Mouse (Mus musculus): Measurements from ENCODE around the gene Itga2.
A peak's percentile ranks its signal among the peaks of the same experiment; 100 is the strongest.

The Itga2 gene

GRCm38 (mm10) chr13:114854023-114854422 lies 77.9 kb downstream of the Itga2 start:
- no peaks in the 10 kb centered on the region; the same call in 1 of the 2 replicates for H3K27me3 ChIP-seq (ENCODE audit: control insufficient read depth, insufficient read depth, low read length, poor library complexity, severe bottlenecking)
- no peak for DNase-seq (ENCODE audit: low read depth, low spot score)
- H3K36me3 ChIP-seq (ENCODE audit: control insufficient read depth, insufficient read depth, low read length, poor library complexity, severe bottlenecking) = no peaks in the 10 kb centered on the region

- Histone ChIP-seq H3K27me3 (ENCODE audit: control insufficient read depth, insufficient read depth, low read length, poor library complexity, severe bottlenecking) (no peaks in the 10 kb centered on the region; the same call in 1 of the 2 replicates), H3K36me3 (ENCODE audit: control insufficient read depth, insufficient read depth, low read length, poor library complexity, severe bottlenecking) (no peaks in the 10 kb centered on the region)
- no peak for DNase-seq (ENCODE audit: low read depth, low spot score)
Measured at GRCm38 (mm10) chr13:114853152-114853551, 78.7 kb downstream of the Itga2 start.

DNA sequence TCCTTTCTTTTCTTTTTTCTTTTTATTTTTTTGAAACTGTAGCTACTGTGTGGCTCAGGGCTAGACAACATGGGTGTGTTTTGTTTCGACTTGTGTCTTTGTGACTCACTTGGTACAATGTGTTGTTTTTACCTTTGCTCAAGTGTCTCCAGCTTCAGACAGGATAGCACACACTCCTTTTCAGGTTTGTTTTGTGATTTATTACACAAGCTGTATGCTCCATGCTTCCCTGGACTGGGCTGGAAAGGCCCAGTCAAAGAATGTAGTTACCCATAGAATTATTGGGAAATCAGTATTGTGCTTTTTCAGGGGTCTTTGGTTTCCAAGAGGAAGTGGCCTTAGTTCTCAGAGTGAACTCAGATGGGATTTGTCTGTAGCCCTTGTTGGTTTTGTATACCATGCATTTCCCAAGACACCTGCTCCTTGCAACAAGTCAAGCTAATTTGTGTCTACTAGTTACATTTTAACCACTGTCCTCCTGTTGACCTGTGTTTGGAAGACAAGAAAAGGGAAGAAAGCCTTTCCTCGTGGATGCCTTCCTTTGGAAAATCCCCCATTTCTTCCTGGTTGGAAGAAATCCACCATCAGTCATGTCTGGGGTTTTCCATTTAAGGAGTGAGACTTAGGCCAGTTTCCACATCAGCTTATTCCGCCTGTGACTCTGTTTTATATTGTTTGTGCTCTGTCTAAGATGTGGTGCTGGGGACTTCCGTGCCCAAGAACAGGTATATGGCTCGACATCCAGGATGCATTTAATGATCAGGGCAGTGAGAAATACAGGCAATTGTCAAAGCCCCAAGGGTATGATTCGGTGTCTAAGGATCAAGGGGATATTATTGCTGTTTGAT lies 79.4 kb downstream of the Itga2 start:
- no peak for DNase-seq (ENCODE audit: low read depth, low spot score)

GRCm38 (mm10) chr13:114848945-114849344 lies 83.0 kb downstream of the Itga2 start:
- DNase-seq (ENCODE audit: low read depth, low spot score) = no peak
- no peaks in the 10 kb centered on the region for H3K27me3 ChIP-seq (ENCODE audit: control insufficient read depth, insufficient read depth, low read length, poor library complexity, severe bottlenecking)
- no peaks in the 10 kb centered on the region for H3K36me3 ChIP-seq (ENCODE audit: control insufficient read depth, insufficient read depth, low read length, poor library complexity, severe bottlenecking)

More for the DNA sequence above, 79.4 kb downstream of the Itga2 start:
- no peaks in the 10 kb centered on the region; the same call in 1 of the 2 replicates for H3K27me3 ChIP-seq (ENCODE audit: control insufficient read depth, insufficient read depth, low read length, poor library complexity, severe bottlenecking)
- H3K36me3 ChIP-seq (ENCODE audit: control insufficient read depth, insufficient read depth, low read length, poor library complexity, severe bottlenecking) = no peaks in the 10 kb centered on the region

- H3K27me3 ChIP-seq (ENCODE audit: control insufficient read depth, insufficient read depth, low read length, poor library complexity, severe bottlenecking) = no peaks in the 10 kb centered on the region
- DNase-seq (ENCODE audit: low read depth, low spot score) = peak; percentile 5
- no peaks in the 10 kb centered on the region for H3K36me3 ChIP-seq (ENCODE audit: control insufficient read depth, insufficient read depth, low read length, poor library complexity, severe bottlenecking)
Measured at GRCm38 (mm10) chr13:114845804-114846203, 86.1 kb downstream of the Itga2 start.

DNA sequence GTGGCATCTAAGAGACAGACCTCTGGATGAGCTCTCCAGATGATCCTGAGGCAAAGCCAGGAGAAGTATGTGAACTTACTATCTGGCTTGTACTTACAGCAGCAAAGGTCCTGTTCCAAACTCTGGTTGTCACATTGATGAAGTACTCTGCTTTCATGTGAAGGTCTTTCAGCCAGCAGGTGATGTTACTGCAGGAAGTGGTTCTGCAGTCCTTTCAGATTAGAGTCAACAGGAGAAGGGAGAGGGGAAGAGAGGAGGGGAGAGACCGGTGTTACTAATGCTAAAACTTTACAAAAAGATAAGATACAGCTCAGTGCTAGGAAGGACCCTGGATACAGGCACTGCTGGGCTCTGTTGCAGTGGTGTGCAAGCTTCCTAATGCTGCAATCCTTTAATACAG lies 88.6 kb downstream of the Itga2 start:
- no peaks in the 10 kb centered on the region for H3K36me3 ChIP-seq (ENCODE audit: control insufficient read depth, insufficient read depth, low read length, poor library complexity, severe bottlenecking)
- no peak for DNase-seq (ENCODE audit: low read depth, low spot score)
- no peaks in the 10 kb centered on the region for H3K27me3 ChIP-seq (ENCODE audit: control insufficient read depth, insufficient read depth, low read length, poor library complexity, severe bottlenecking)

- no peaks in the 10 kb centered on the region for H3K27me3 ChIP-seq (ENCODE audit: control insufficient read depth, insufficient read depth, low read length, poor library complexity, severe bottlenecking)
- H3K36me3 ChIP-seq (ENCODE audit: control insufficient read depth, insufficient read depth, low read length, poor library complexity, severe bottlenecking) = no peaks in the 10 kb centered on the region
- DNase-seq (ENCODE audit: low read depth, low spot score) = no peak
Measured at GRCm38 (mm10) chr13:114840545-114840944, 91.4 kb downstream of the Itga2 start.

- no peaks in the 10 kb centered on the region for H3K36me3 ChIP-seq (ENCODE audit: control insufficient read depth, insufficient read depth, low read length, poor library complexity, severe bottlenecking)
Measured at GRCm38 (mm10) chr13:114839098-114839497, 92.8 kb downstream of the Itga2 start.

GRCm38 (mm10) chr13:114838535-114838990 lies 93.3 kb downstream of the Itga2 start:
- Histone ChIP-seq H3K27me3 (ENCODE audit: control insufficient read depth, insufficient read depth, low read length, poor library complexity, severe bottlenecking) (no peaks in the 10 kb centered on the region), H3K36me3 (ENCODE audit: control insufficient read depth, insufficient read depth, low read length, poor library complexity, severe bottlenecking) (no peaks in the 10 kb centered on the region)
- no peak for DNase-seq (ENCODE audit: low read depth, low spot score)

More at GRCm38 (mm10) chr13:114839098-114839497, 92.8 kb downstream of the Itga2 start:
- H3K27me3 ChIP-seq (ENCODE audit: control insufficient read depth, insufficient read depth, low read length, poor library complexity, severe bottlenecking) = no peaks in the 10 kb centered on the region
- no peak for DNase-seq (ENCODE audit: low read depth, low spot score)

DNA sequence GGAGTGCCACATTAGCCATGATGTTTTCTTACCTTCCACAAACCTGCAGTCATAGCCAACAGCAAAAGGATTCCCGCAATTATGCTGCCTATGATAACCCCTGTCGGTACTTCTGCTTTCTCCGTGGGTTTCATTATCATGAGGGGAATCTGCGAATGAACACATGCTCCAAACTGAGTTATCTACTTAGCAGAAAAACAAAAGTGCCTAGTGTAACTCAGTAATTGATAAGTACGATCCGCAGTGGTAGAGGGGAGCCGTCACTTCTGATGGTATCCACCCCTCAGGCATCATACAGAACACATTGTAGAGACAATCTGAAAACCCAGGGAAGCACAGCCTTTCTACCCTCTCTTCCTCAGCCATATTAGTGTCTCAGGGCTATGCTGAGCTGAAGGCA lies 94.8 kb downstream of the Itga2 start:
- no peaks in the 10 kb centered on the region for H3K36me3 ChIP-seq (ENCODE audit: control insufficient read depth, insufficient read depth, low read length, poor library complexity, severe bottlenecking)
- DNase-seq (ENCODE audit: low read depth, low spot score) = no peak
- no peaks in the 10 kb centered on the region for H3K27me3 ChIP-seq (ENCODE audit: control insufficient read depth, insufficient read depth, low read length, poor library complexity, severe bottlenecking)

- peak; percentile 58 for DNase-seq (ENCODE audit: low read depth, low spot score)
- Histone ChIP-seq H3K36me3 (ENCODE audit: control insufficient read depth, insufficient read depth, low read length, poor library complexity, severe bottlenecking) (0 out of 2 replicates have a peak, but pooled peaks cover 2% of the 10 kb centered on the region), H3K27me3 (ENCODE audit: control insufficient read depth, insufficient read depth, low read length, poor library complexity, severe bottlenecking) (no peaks in the 10 kb centered on the region)
Measured at GRCm38 (mm10) chr13:114834580-114834979, 97.3 kb downstream of the Itga2 start.

DNA sequence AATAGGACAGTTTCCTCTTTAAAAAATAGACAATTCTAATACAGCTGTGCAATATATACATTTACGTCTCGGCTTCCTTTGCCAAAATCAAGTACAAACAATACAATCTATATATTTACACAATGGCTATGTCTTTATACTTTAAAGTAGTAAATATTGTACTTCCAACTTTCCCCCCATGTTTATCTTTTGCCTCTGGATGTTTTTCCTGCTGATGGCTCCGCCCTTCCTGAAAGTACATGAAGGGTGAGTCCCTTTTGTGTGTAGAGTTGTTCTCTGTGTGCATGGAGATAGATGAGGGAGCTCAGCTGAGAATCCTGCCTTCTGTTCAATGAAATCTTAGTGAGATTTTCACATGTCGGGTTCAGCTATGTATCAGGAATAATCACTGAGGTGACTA lies 98.5 kb downstream of the Itga2 start:
- Histone ChIP-seq H3K36me3 (ENCODE audit: control insufficient read depth, insufficient read depth, low read length, poor library complexity, severe bottlenecking) (0 out of 2 replicates have a peak, but pooled peaks cover 3% of the 10 kb centered on the region), H3K27me3 (ENCODE audit: control insufficient read depth, insufficient read depth, low read length, poor library complexity, severe bottlenecking) (no peaks in the 10 kb centered on the region)
- DNase-seq (ENCODE audit: low read depth, low spot score) = no peak

GRCm38 (mm10) chr13:114832761-114833160 lies 99.1 kb downstream of the Itga2 start:
- Histone ChIP-seq H3K27me3 (ENCODE audit: control insufficient read depth, insufficient read depth, low read length, poor library complexity, severe bottlenecking) (no peaks in the 10 kb centered on the region), H3K36me3 (ENCODE audit: control insufficient read depth, insufficient read depth, low read length, poor library complexity, severe bottlenecking) (0 out of 2 replicates have a peak, but pooled peaks cover 3% of the 10 kb centered on the region)
- peak; percentile 66 for DNase-seq (ENCODE audit: low read depth, low spot score)

DNA sequence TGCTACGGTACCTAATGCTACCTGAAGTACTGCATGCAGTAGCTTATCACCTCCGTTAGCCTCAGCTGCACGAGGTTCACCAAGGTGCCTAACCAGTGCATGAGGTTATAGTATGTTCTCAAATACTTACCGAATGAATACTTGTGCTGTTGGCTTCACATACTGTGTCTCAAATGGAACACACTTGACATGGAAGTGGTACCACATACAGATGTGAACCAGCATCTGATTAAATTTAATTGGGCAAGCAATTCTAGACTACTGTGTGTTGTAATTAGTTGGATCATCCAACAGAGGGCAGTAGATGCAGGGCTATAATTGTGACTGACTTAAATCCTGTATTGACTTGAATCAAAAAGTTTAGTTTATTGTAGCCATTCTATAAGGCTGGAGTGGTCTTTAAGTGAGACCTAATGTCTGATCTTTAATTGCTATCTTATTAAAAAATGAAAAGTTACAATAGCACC lies 100.5 kb downstream of the Itga2 start:
- H3K36me3 ChIP-seq (ENCODE audit: control insufficient read depth, insufficient read depth, low read length, poor library complexity, severe bottlenecking) = peaks cover 3% of the 10 kb centered on the region; the same call in 1 of the 2 replicates
- DNase-seq (ENCODE audit: low read depth, low spot score) = peak; percentile 75
- H3K27me3 ChIP-seq (ENCODE audit: control insufficient read depth, insufficient read depth, low read length, poor library complexity, severe bottlenecking) = no peaks in the 10 kb centered on the region

GRCm38 (mm10) chr13:114825377-114825855 lies 106.5 kb downstream of the Itga2 start:
- no peak for DNase-seq (ENCODE audit: low read depth, low spot score)
- Histone ChIP-seq H3K27me3 (ENCODE audit: control insufficient read depth, insufficient read depth, low read length, poor library complexity, severe bottlenecking) (no peaks in the 10 kb centered on the region), H3K36me3 (ENCODE audit: control insufficient read depth, insufficient read depth, low read length, poor library complexity, severe bottlenecking) (peaks cover 5% of the 10 kb centered on the region; the same call in 1 of the 2 replicates)

All from splenic B cell, adult 2 months (primary cell).